Mouse (Mus musculus): ENCODE results near the gene Grk3. TPM values are rescaled to one million over a fixed set of nuclear protein-coding genes. Genes with fewer than 3 reads are reported as not detected.

Grk3 gene
- polyA plus RNA-seq, 1 experiment from 2014 or later = 9.9 TPM

- peak overlapping the region; percentile 51; the same call in 1 of the 2 replicates for H3K27ac ChIP-seq (ENCODE audit: low read depth, low read length)
Measured at GRCm38 (mm10) chr5:113014808-113015235, 769 bp downstream of the Grk3 start.

GRCm38 (mm10) chr5:113014111-113014807, 1.3 kb downstream of the Grk3 start:
- Histone ChIP-seq H3K4me1 (ENCODE audit: control insufficient read depth, insufficient read depth, low read length) (peaks cover 10% of the 10 kb centered on the region; the same call in 1 of the 2 replicates), H3K27ac (ENCODE audit: low read depth, low read length) (no peak overlapping the region), H3K4me3 (ENCODE audit: low read length) (peak overlapping the region; percentile 64), H3K36me3 (ENCODE audit: control insufficient read depth, insufficient read depth, low read length) (no peaks in the 10 kb centered on the region), H3K27me3 (ENCODE audit: control insufficient read depth, insufficient read depth, low read length) (0 out of 2 replicates have a peak, but pooled peaks cover 3% of the 10 kb centered on the region), H3K9me3 (ENCODE audit: control insufficient read depth, low read length) (no peaks in the 10 kb centered on the region), H3K4me2 (replicated peaks; ENCODE audit: low read depth, low read length) (peak overlapping the region; percentile 81), H3K9ac (ENCODE audit: low read depth, low read length) (peak overlapping the region; percentile 69; the same call in 1 of the 2 replicates)
- ATAC-seq (ENCODE audit: low FRiP score, low TSS enrichment) = no peak
- 50% methylated on average over 16 of the region's 16 CpGs for WGBS

More at GRCm38 (mm10) chr5:113014808-113015235, 769 bp downstream of the Grk3 start:
- Histone ChIP-seq H3K4me3 (ENCODE audit: low read length) (peak overlapping the region; percentile 64), H3K4me1 (ENCODE audit: control insufficient read depth, insufficient read depth, low read length) (peaks cover 10% of the 10 kb centered on the region; the same call in 1 of the 2 replicates), H3K27me3 (ENCODE audit: control insufficient read depth, insufficient read depth, low read length) (0 out of 2 replicates have a peak, but pooled peaks cover 3% of the 10 kb centered on the region), H3K4me2 (replicated peaks; ENCODE audit: low read depth, low read length) (peak overlapping the region; percentile 81), H3K36me3 (ENCODE audit: control insufficient read depth, insufficient read depth, low read length) (no peaks in the 10 kb centered on the region), H3K9ac (ENCODE audit: low read depth, low read length) (peak overlapping the region; percentile 69), H3K9me3 (ENCODE audit: control insufficient read depth, low read length) (no peaks in the 10 kb centered on the region)
- ATAC-seq (ENCODE audit: low FRiP score, low TSS enrichment) = peak; percentile 71
- 2% methylated on average over 14 of the region's 14 CpGs for WGBS

- no peak for ATAC-seq (ENCODE audit: low FRiP score, low TSS enrichment)
- H3K4me1 ChIP-seq (ENCODE audit: control insufficient read depth, insufficient read depth, low read length) = peaks cover 10% of the 10 kb centered on the region; the same call in 1 of the 2 replicates
- H3K27me3 ChIP-seq (ENCODE audit: control insufficient read depth, insufficient read depth, low read length) = 0 out of 2 replicates have a peak, but pooled peaks cover 3% of the 10 kb centered on the region
- no peaks in the 10 kb centered on the region for H3K36me3 ChIP-seq (ENCODE audit: control insufficient read depth, insufficient read depth, low read length)
- H3K4me3 ChIP-seq (ENCODE audit: low read length) = no peak overlapping the region
- H3K27ac ChIP-seq (ENCODE audit: low read depth, low read length) = no peak overlapping the region
- no peaks in the 10 kb centered on the region for H3K9me3 ChIP-seq (ENCODE audit: control insufficient read depth, low read length)
- 78% methylated on average over 10 of the region's 10 CpGs for WGBS
- H3K9ac ChIP-seq (ENCODE audit: low read depth, low read length) = no peak overlapping the region
- no peak overlapping the region for H3K4me2 ChIP-seq (replicated peaks; ENCODE audit: low read depth, low read length)
Measured at GRCm38 (mm10) chr5:113011926-113012325, 3.7 kb downstream of the Grk3 start.

- Histone ChIP-seq H3K9ac (ENCODE audit: low read depth, low read length) (no peak overlapping the region), H3K27me3 (ENCODE audit: control insufficient read depth, insufficient read depth, low read length) (no peaks in the 10 kb centered on the region), H3K36me3 (ENCODE audit: control insufficient read depth, insufficient read depth, low read length) (no peaks in the 10 kb centered on the region), H3K4me2 (replicated peaks; ENCODE audit: low read depth, low read length) (no peak overlapping the region), H3K27ac (ENCODE audit: low read depth, low read length) (no peak overlapping the region), H3K4me3 (ENCODE audit: low read length) (no peak overlapping the region), H3K4me1 (ENCODE audit: control insufficient read depth, insufficient read depth, low read length) (peaks cover under 1% of the 10 kb centered on the region; the same call in 1 of the 2 replicates), H3K9me3 (ENCODE audit: control insufficient read depth, low read length) (no peaks in the 10 kb centered on the region)
- ATAC-seq (ENCODE audit: low FRiP score, low TSS enrichment) = no peak
- WGBS = 90% methylated on average over 8 of the region's 8 CpGs
Measured at GRCm38 (mm10) chr5:113009183-113009820, 6.3 kb downstream of the Grk3 start.

GRCm38 (mm10) chr5:113008496-113008895, 7.1 kb downstream of the Grk3 start:
- ATAC-seq (ENCODE audit: low FRiP score, low TSS enrichment) = no peak
- no peaks in the 10 kb centered on the region for H3K27me3 ChIP-seq (ENCODE audit: control insufficient read depth, insufficient read depth, low read length)
- no peak overlapping the region for H3K4me2 ChIP-seq (replicated peaks; ENCODE audit: low read depth, low read length)
- H3K9me3 ChIP-seq (ENCODE audit: control insufficient read depth, low read length) = no peaks in the 10 kb centered on the region
- no peaks in the 10 kb centered on the region for H3K36me3 ChIP-seq (ENCODE audit: control insufficient read depth, insufficient read depth, low read length)
- no peaks in the 10 kb centered on the region for H3K4me1 ChIP-seq (ENCODE audit: control insufficient read depth, insufficient read depth, low read length)
- no peak overlapping the region for H3K4me3 ChIP-seq (ENCODE audit: low read length)
- H3K27ac ChIP-seq (ENCODE audit: low read depth, low read length) = no peak overlapping the region
- 88% methylated on average over 2 of the region's 2 CpGs for WGBS
- H3K9ac ChIP-seq (ENCODE audit: low read depth, low read length) = no peak overlapping the region

- Histone ChIP-seq H3K4me1 (ENCODE audit: control insufficient read depth, insufficient read depth, low read length) (no peaks in the 10 kb centered on the region), H3K4me3 (ENCODE audit: low read length) (no peak overlapping the region), H3K27me3 (ENCODE audit: control insufficient read depth, insufficient read depth, low read length) (no peaks in the 10 kb centered on the region), H3K27ac (ENCODE audit: low read depth, low read length) (no peak overlapping the region), H3K9me3 (ENCODE audit: control insufficient read depth, low read length) (no peaks in the 10 kb centered on the region), H3K36me3 (ENCODE audit: control insufficient read depth, insufficient read depth, low read length) (no peaks in the 10 kb centered on the region), H3K4me2 (replicated peaks; ENCODE audit: low read depth, low read length) (no peak overlapping the region), H3K9ac (ENCODE audit: low read depth, low read length) (no peak overlapping the region)
- WGBS = 85% methylated on average over 7 of the region's 7 CpGs
- no peak for ATAC-seq (ENCODE audit: low FRiP score, low TSS enrichment)
Measured at GRCm38 (mm10) chr5:113006997-113007396, 8.6 kb downstream of the Grk3 start.

GRCm38 (mm10) chr5:113005941-113006391, 9.6 kb downstream of the Grk3 start:
- H3K36me3 ChIP-seq (ENCODE audit: control insufficient read depth, insufficient read depth, low read length) = no peaks in the 10 kb centered on the region
- H3K9me3 ChIP-seq (ENCODE audit: control insufficient read depth, low read length) = no peaks in the 10 kb centered on the region
- H3K27ac ChIP-seq (ENCODE audit: low read depth, low read length) = no peak overlapping the region
- no peak overlapping the region for H3K4me3 ChIP-seq (ENCODE audit: low read length)
- no peaks in the 10 kb centered on the region for H3K27me3 ChIP-seq (ENCODE audit: control insufficient read depth, insufficient read depth, low read length)
- H3K4me1 ChIP-seq (ENCODE audit: control insufficient read depth, insufficient read depth, low read length) = no peaks in the 10 kb centered on the region
- H3K4me2 ChIP-seq (replicated peaks; ENCODE audit: low read depth, low read length) = no peak overlapping the region
- no peak for ATAC-seq (ENCODE audit: low FRiP score, low TSS enrichment)
- no peak overlapping the region for H3K9ac ChIP-seq (ENCODE audit: low read depth, low read length)
- 83% methylated on average over 7 of the region's 7 CpGs for WGBS

GRCm38 (mm10) chr5:113002821-113003380, 12.7 kb downstream of the Grk3 start:
- 0 out of 2 replicates have a peak, but pooled peaks cover 2% of the 10 kb centered on the region for H3K4me1 ChIP-seq (ENCODE audit: control insufficient read depth, insufficient read depth, low read length)
- H3K9me3 ChIP-seq (ENCODE audit: control insufficient read depth, low read length) = no peaks in the 10 kb centered on the region
- WGBS = 55% methylated on average over 5 of the region's 5 CpGs
- H3K4me2 ChIP-seq (replicated peaks; ENCODE audit: low read depth, low read length) = no peak overlapping the region
- no peak overlapping the region for H3K9ac ChIP-seq (ENCODE audit: low read depth, low read length)
- H3K36me3 ChIP-seq (ENCODE audit: control insufficient read depth, insufficient read depth, low read length) = no peaks in the 10 kb centered on the region
- H3K4me3 ChIP-seq (ENCODE audit: low read length) = no peak overlapping the region
- no peaks in the 10 kb centered on the region for H3K27me3 ChIP-seq (ENCODE audit: control insufficient read depth, insufficient read depth, low read length)
- H3K27ac ChIP-seq (ENCODE audit: low read depth, low read length) = no peak overlapping the region
- ATAC-seq (ENCODE audit: low FRiP score, low TSS enrichment) = no peak
